31 mouse cellular contexts compared by ENCODE assay signal in the genomic region with DNA sequence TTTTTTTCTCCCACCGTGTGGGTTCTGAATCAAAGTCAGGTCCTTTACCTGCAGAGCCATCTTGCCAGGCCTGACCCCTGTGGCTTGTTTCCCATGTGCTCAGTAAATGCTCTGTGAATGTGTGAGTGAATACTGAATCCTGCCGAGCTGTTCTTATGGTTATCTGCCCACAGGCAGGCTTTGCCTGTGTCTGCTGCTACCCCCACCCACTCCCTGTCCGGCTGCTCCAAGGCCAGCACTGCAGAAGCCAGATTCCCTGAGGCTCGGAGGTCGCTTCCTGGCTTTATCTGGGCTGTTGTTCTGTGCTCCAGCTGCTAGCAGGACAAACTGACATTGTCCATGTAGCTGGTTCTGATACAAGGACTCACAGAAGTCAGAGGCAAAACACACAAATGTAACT. TPM values are rescaled to one million over a fixed set of nuclear protein-coding genes. Genes with fewer than 3 reads are reported as not detected.
DNase-seq lines count a peak whose midpoint lies in the region; ATAC-seq and TF ChIP-seq lines count a peak whose summit lies in the region.
"Had no signal": no experiment of that assay in that cellular context is flagged by ENCODE, and none has a peak within 500 bp of the region (broad histone marks: within the 10 kb centered on the region; RNA-seq: fewer than 3 reads in every experiment).

No protein-coding gene starts in this region.

- 0 out of 2 replicates have a peak, but pooled peaks cover 2% of the 10 kb centered on the region for H3K4me1 ChIP-seq in heart, embryonic 11.5 days (ENCODE audit: control insufficient read depth, insufficient read depth, low read length)
- H3K4me1 ChIP-seq in liver, embryonic 13.5 days (replicated peaks): peaks cover 20% of the 10 kb centered on the region
- H3K4me1 ChIP-seq in liver, embryonic 12.5 days: peaks cover 25% of the 10 kb centered on the region
- H3K4me1 ChIP-seq in cortical plate, adult 2 months (ENCODE audit: control insufficient read depth, insufficient read depth, low read length): peaks cover 6% of the 10 kb centered on the region; the same call in 1 of the 2 replicates
- H3K4me1 ChIP-seq: kidney, embryonic 15.5 days had no signal

- TF ChIP-seq CTCF in cortical plate, adult 2 months (IDR thresholded peaks at IDR 0.05; ENCODE audit: extremely low read depth, insufficient read depth, low read length): no peak

- 0 out of 2 replicates have a peak, but pooled peaks have one; percentile 39 for ATAC-seq in heart, embryonic 11.5 days (replicated peaks; ENCODE audit: insufficient number of reproducible peaks, low FRiP score, low TSS enrichment)
- ATAC-seq in liver, embryonic 13.5 days (ENCODE audit: low read depth): peak; percentile 45; the same call in 1 of the 2 replicates
- no peak for ATAC-seq in liver, embryonic 12.5 days
- ATAC-seq: forebrain, embryonic 14.5 days; hindbrain, embryonic 16.5 days; lung, postnatal 0 days; midbrain, embryonic 13.5 days; Patski had no signal

- intact Hi-C loops in heart, postnatal 25 days (cut with DNase I): no loop called here

- 28% methylated on average over 5 of the region's 5 CpGs for WGBS in heart, embryonic 11.5 days (ENCODE audit: insufficient replicate concordance)
- 32% methylated on average over 5 of the region's 5 CpGs for WGBS in liver, embryonic 13.5 days (ENCODE audit: insufficient replicate concordance)
- WGBS in liver, embryonic 12.5 days (ENCODE audit: insufficient replicate concordance): 28% methylated on average over 5 of the region's 5 CpGs

- TF ChIP-seq POLR2A in cortical plate, adult 2 months (IDR thresholded peaks at IDR 0.05; ENCODE audit: extremely low read depth, insufficient read depth, low read length): no peak

- no peaks in the 10 kb centered on the region for H3K9me3 ChIP-seq in heart, embryonic 11.5 days (replicated peaks; ENCODE audit: control insufficient read depth, low read length)
- H3K9me3 ChIP-seq in liver, embryonic 13.5 days (replicated peaks): no peaks in the 10 kb centered on the region
- no peaks in the 10 kb centered on the region for H3K9me3 ChIP-seq in liver, embryonic 12.5 days (replicated peaks)
- H3K9me3 ChIP-seq: embryonic facial prominence, embryonic 12.5 days; heart, embryonic 15.5 days; kidney, embryonic 15.5 days; midbrain, embryonic 13.5 days; neural tube, embryonic 13.5 days had no signal

- no peak overlapping the region for H3K4me2 ChIP-seq in heart, embryonic 11.5 days
- no peak overlapping the region for H3K4me2 ChIP-seq in liver, embryonic 13.5 days
- H3K4me2 ChIP-seq in liver, embryonic 12.5 days: no peak overlapping the region
- H3K4me2 ChIP-seq: embryonic facial prominence, embryonic 12.5 days; heart, embryonic 15.5 days; kidney, embryonic 15.5 days; midbrain, embryonic 13.5 days; neural tube, embryonic 13.5 days had no signal

- no peak for DNase-seq in heart, postnatal 25 days (ENCODE audit: low spot score)
- no peak for DNase-seq in liver, embryonic 13.5 days
- peak; percentile 51 for DNase-seq in ES-CJ7 (ENCODE audit: low read depth, low spot score)
- no peak for DNase-seq in thymus, postnatal 25 days
- no peak for DNase-seq in cerebellum, postnatal 36 days
- DNase-seq: adrenal gland, adult 2 months; B cell, adult 2 months; cerebellum, adult 2 months; cerebellum, postnatal 14 days; embryo, embryonic 11 days; gastrocnemius, postnatal 36 days; kidney, adult 18-20 months; kidney, postnatal 25 days; lung, adult 18-20 months; right cerebral cortex, adult 18-20 months; spleen, adult 18-20 months had no signal

- H3K27ac ChIP-seq in heart, embryonic 11.5 days (ENCODE audit: low read depth, low read length): no peak overlapping the region
- no peak overlapping the region for H3K27ac ChIP-seq in liver, embryonic 13.5 days
- no peak overlapping the region for H3K27ac ChIP-seq in liver, embryonic 12.5 days
- peak overlapping the region; percentile 62; the same call in 1 of the 2 replicates for H3K27ac ChIP-seq in cortical plate, adult 2 months (ENCODE audit: insufficient read depth, low read length)
- H3K27ac ChIP-seq: embryonic facial prominence, embryonic 12.5 days; heart, embryonic 15.5 days; kidney, embryonic 15.5 days; macrophage; midbrain, embryonic 13.5 days; neural tube, embryonic 13.5 days had no signal

- H3K4me3 ChIP-seq in heart, embryonic 11.5 days (ENCODE audit: low read depth, low read length): no peak overlapping the region
- no peak overlapping the region for H3K4me3 ChIP-seq in liver, embryonic 13.5 days (replicated peaks)
- H3K4me3 ChIP-seq in liver, embryonic 12.5 days: no peak overlapping the region
- H3K4me3 ChIP-seq in cortical plate, adult 2 months (ENCODE audit: insufficient read depth, low read length): no peak overlapping the region
- H3K4me3 ChIP-seq: embryonic facial prominence, embryonic 12.5 days; heart, embryonic 15.5 days; kidney, embryonic 15.5 days; midbrain, embryonic 13.5 days; neural tube, embryonic 13.5 days had no signal

- no peaks in the 10 kb centered on the region for H3K27me3 ChIP-seq in heart, embryonic 11.5 days (ENCODE audit: control insufficient read depth, insufficient read depth, low read length)
- no peaks in the 10 kb centered on the region for H3K27me3 ChIP-seq in liver, embryonic 13.5 days
- H3K27me3 ChIP-seq in liver, embryonic 12.5 days (replicated peaks): no peaks in the 10 kb centered on the region
- H3K27me3 ChIP-seq: embryonic facial prominence, embryonic 12.5 days; heart, embryonic 15.5 days; kidney, embryonic 15.5 days; midbrain, embryonic 13.5 days; neural tube, embryonic 13.5 days; Patski had no signal

- no peak overlapping the region for H3K9ac ChIP-seq in heart, embryonic 11.5 days (ENCODE audit: low read depth, low read length)
- no peak overlapping the region for H3K9ac ChIP-seq in liver, embryonic 13.5 days
- H3K9ac ChIP-seq in liver, embryonic 12.5 days: no peak overlapping the region
- H3K9ac ChIP-seq: embryonic facial prominence, embryonic 12.5 days; heart, embryonic 15.5 days; kidney, embryonic 15.5 days; midbrain, embryonic 13.5 days; neural tube, embryonic 13.5 days had no signal

- H3K36me3 ChIP-seq in heart, embryonic 11.5 days (ENCODE audit: control insufficient read depth, insufficient read depth, low read length): no peaks in the 10 kb centered on the region
- no peaks in the 10 kb centered on the region for H3K36me3 ChIP-seq in liver, embryonic 13.5 days
- no peaks in the 10 kb centered on the region for H3K36me3 ChIP-seq in liver, embryonic 12.5 days
- H3K36me3 ChIP-seq: embryonic facial prominence, embryonic 12.5 days; heart, embryonic 15.5 days; kidney, embryonic 15.5 days; midbrain, embryonic 13.5 days; neural tube, embryonic 13.5 days had no signal

RNA-seq across cellular contexts. Expression of a gene that starts 25.2 kb away (rescaled TPM):
- polyA plus RNA-seq in heart, embryonic 11.5 days (2014; fragmentation: Nextera tagmentation; extraction: Ambion mirVana): 7.9 and 9.3 TPM in 2 replicates
- 1 to 10 TPM; 2.9 to 4.5 TPM for total RNA-seq in heart, postnatal 25 days (2021)
- 4.0 and 5.1 TPM in 2 replicates for polyA plus RNA-seq in liver, embryonic 13.5 days (2015; fragmentation: Nextera tagmentation; extraction: Ambion mirVana)
- 10.2 and 13.9 TPM in 2 replicates for polyA plus RNA-seq in liver, embryonic 12.5 days (2016; fragmentation: Nextera tagmentation; extraction: Ambion mirVana)
- polyA plus RNA-seq in cortical plate, adult 2 months (2012; rRNA removed): 8.6 and 11.4 TPM in 2 replicates
- total RNA-seq: megakaryocyte-erythroid progenitor cell, adult 5-6 weeks; MEL had no signal
- polyA plus RNA-seq: macrophage had no signal
